Mouse (Mus musculus): ENCODE results near the gene Prpf31. TPM values are rescaled to one million over a fixed set of nuclear protein-coding genes. Genes with fewer than 3 reads are reported as not detected.

Prpf31 gene
- total and polyA plus RNA-seq, 3 experiments: 43.3 to 97.9 (median 59.2) TPM

- Histone ChIP-seq H3K27me3 (ENCODE audit: insufficient read depth, low read length) (no peaks in the 10 kb centered on the region), H3K4me3 (ENCODE audit: low read depth, low read length) (peak overlapping the region; percentile 88), H3K36me3 (replicated peaks) (peaks cover 54% of the 10 kb centered on the region), H3K9me3 (replicated peaks) (no peaks in the 10 kb centered on the region), H3K4me1 (ENCODE audit: insufficient read depth, low read depth, low read length) (peaks cover 39% of the 10 kb centered on the region)
- DNase-seq (ENCODE audit: low spot score) (no peak), ATAC-seq (ENCODE audit: extremely low read depth, insufficient number of reproducible peaks, low FRiP score, poor library complexity, severe bottlenecking) (no peak)
- TF ChIP-seq GATA2 (IDR thresholded peaks at IDR 0.05; ENCODE audit: borderline replicate concordance, low read depth, low read length): no peak
- no peak for TF ChIP-seq CTCF (IDR thresholded peaks at IDR 0.05; ENCODE audit: low read depth, low read length)
- TF ChIP-seq TAL1 (conservative IDR thresholded peaks at IDR 0.05; ENCODE audit: low read depth, low read length): no peak
- TF ChIP-seq POLR2AphosphoS5 (IDR thresholded peaks at IDR 0.05; ENCODE audit: insufficient replicate concordance, low read depth, low read length): no peak
- no peak for TF ChIP-seq GATA1 (IDR thresholded peaks at IDR 0.05; ENCODE audit: borderline replicate concordance, low read length)
Observed at GRCm38 (mm10) chr7:3691919-3692318, 62.1 kb downstream of the Prpf31 start.

Other genes with a start within 250 kb of the Prpf31 start
- gene Cacng8, start 239.3 kb upstream of the Prpf31 start, total RNA-seq (2014; fragmentation: Nextera tagmentation): not detected in 2 replicates
- gene Cacng8, start 239.3 kb upstream of the Prpf31 start, total RNA-seq (2017): not detected in 2 replicates
- not detected in 2 replicates for gene Cacng8, start 239.3 kb upstream of the Prpf31 start, polyA plus RNA-seq (2012)
- gene Cacng6, start 205.8 kb upstream of the Prpf31 start, total RNA-seq (2014; fragmentation: Nextera tagmentation): not detected in 2 replicates
- 0.11 TPM in 1 of 2 replicates, not detected in the other for gene Cacng6, start 205.8 kb upstream of the Prpf31 start, total RNA-seq (2017)
- gene Cacng6, start 205.8 kb upstream of the Prpf31 start, polyA plus RNA-seq (2012): not detected in 2 replicates
- gene Tarm1, start 127.4 kb upstream of the Prpf31 start, total RNA-seq (2014; fragmentation: Nextera tagmentation): not detected in 2 replicates
- gene Tarm1, start 127.4 kb upstream of the Prpf31 start, total RNA-seq (2017): 1.3 TPM in 2 replicates
- gene Tarm1, start 127.4 kb upstream of the Prpf31 start, polyA plus RNA-seq (2012): not detected in 2 replicates
- not detected in 2 replicates for gene Oscar, start 13.8 kb upstream of the Prpf31 start, total RNA-seq (2014; fragmentation: Nextera tagmentation)
- gene Oscar, start 13.8 kb upstream of the Prpf31 start, total RNA-seq (2017): 0.05 and 0.06 TPM in 2 replicates
- gene Oscar, start 13.8 kb upstream of the Prpf31 start, polyA plus RNA-seq (2012): not detected in 2 replicates
- gene Ndufa3, start 12.6 kb upstream of the Prpf31 start, total RNA-seq (2014; fragmentation: Nextera tagmentation): 179 and 192 TPM in 2 replicates
- gene Ndufa3, start 12.6 kb upstream of the Prpf31 start, total RNA-seq (2017): 234 and 290 TPM in 2 replicates
- gene Ndufa3, start 12.6 kb upstream of the Prpf31 start, polyA plus RNA-seq (2012): 18.5 and 18.9 TPM in 2 replicates
- 22.2 and 38.2 TPM in 2 replicates for gene Tfpt, start 56 bp upstream of the Prpf31 start, total RNA-seq (2014; fragmentation: Nextera tagmentation)
- 29.1 and 40.2 TPM in 2 replicates for gene Tfpt, start 56 bp upstream of the Prpf31 start, total RNA-seq (2017)
- 44.0 and 44.2 TPM in 2 replicates for gene Tfpt, start 56 bp upstream of the Prpf31 start, polyA plus RNA-seq (2012)
- 245 and 285 TPM in 2 replicates for gene Cnot3, start 15.3 kb downstream of the Prpf31 start, total RNA-seq (2014; fragmentation: Nextera tagmentation)
- gene Cnot3, start 15.3 kb downstream of the Prpf31 start, total RNA-seq (2017): 13.9 and 20.7 TPM in 2 replicates
- 506 and 556 TPM in 2 replicates for gene Cnot3, start 15.3 kb downstream of the Prpf31 start, polyA plus RNA-seq (2012)
- gene Leng1, start 35.9 kb downstream of the Prpf31 start, total RNA-seq (2014; fragmentation: Nextera tagmentation): 8.2 and 9.0 TPM in 2 replicates
- 7.6 and 7.7 TPM in 2 replicates for gene Leng1, start 35.9 kb downstream of the Prpf31 start, total RNA-seq (2017)
- 10.4 and 11.0 TPM in 2 replicates for gene Leng1, start 35.9 kb downstream of the Prpf31 start, polyA plus RNA-seq (2012)
- 14.7 and 16.2 TPM in 2 replicates for gene Tmc4, start 47.6 kb downstream of the Prpf31 start, total RNA-seq (2014; fragmentation: Nextera tagmentation)
- 4.6 and 5.5 TPM in 2 replicates for gene Tmc4, start 47.6 kb downstream of the Prpf31 start, total RNA-seq (2017)
- gene Tmc4, start 47.6 kb downstream of the Prpf31 start, polyA plus RNA-seq (2012): 1.4 and 1.8 TPM in 2 replicates
- gene Tsen34, start 62.9 kb downstream of the Prpf31 start, total RNA-seq (2014; fragmentation: Nextera tagmentation): 7.8 and 8.4 TPM in 2 replicates
- 17.0 and 28.6 TPM in 2 replicates for gene Tsen34, start 62.9 kb downstream of the Prpf31 start, total RNA-seq (2017)
- gene Tsen34, start 62.9 kb downstream of the Prpf31 start, polyA plus RNA-seq (2012): 70.3 and 100 TPM in 2 replicates
- gene Mboat7, start 63.5 kb downstream of the Prpf31 start, total RNA-seq (2014; fragmentation: Nextera tagmentation): 36.2 and 38.0 TPM in 2 replicates
- 20.6 and 21.3 TPM in 2 replicates for gene Mboat7, start 63.5 kb downstream of the Prpf31 start, total RNA-seq (2017)
- 57.0 and 67.4 TPM in 2 replicates for gene Mboat7, start 63.5 kb downstream of the Prpf31 start, polyA plus RNA-seq (2012)
- 1,085 and 1,090 TPM in 2 replicates for gene Rps9, start 74.0 kb downstream of the Prpf31 start, total RNA-seq (2014; fragmentation: Nextera tagmentation)
- 2,177 and 2,187 TPM in 2 replicates for gene Rps9, start 74.0 kb downstream of the Prpf31 start, total RNA-seq (2017)
- 598 and 1,340 TPM in 2 replicates for gene Rps9, start 74.0 kb downstream of the Prpf31 start, polyA plus RNA-seq (2012)
- 0.53 and 0.63 TPM in 2 replicates for gene Pirb, start 90.4 kb downstream of the Prpf31 start, total RNA-seq (2014; fragmentation: Nextera tagmentation)
- 7.8 and 8.9 TPM in 2 replicates for gene Pirb, start 90.4 kb downstream of the Prpf31 start, total RNA-seq (2017)
- gene Pirb, start 90.4 kb downstream of the Prpf31 start, polyA plus RNA-seq (2012): 0.12 and 0.18 TPM in 2 replicates
- gene Gm15448, start 195.7 kb downstream of the Prpf31 start, total RNA-seq (2014; fragmentation: Nextera tagmentation): 0.53 TPM in 1 of 2 replicates, not detected in the other
- 0.87 and 1.5 TPM in 2 replicates for gene Gm15448, start 195.7 kb downstream of the Prpf31 start, total RNA-seq (2017)
- not detected in 2 replicates for gene Gm15448, start 195.7 kb downstream of the Prpf31 start, polyA plus RNA-seq (2012)
- gene Pira2, start 215.1 kb downstream of the Prpf31 start, total RNA-seq (2014; fragmentation: Nextera tagmentation): 0.83 TPM in 1 of 2 replicates, not detected in the other
- gene Pira2, start 215.1 kb downstream of the Prpf31 start, total RNA-seq (2017): 0.76 and 0.99 TPM in 2 replicates
- gene Pira2, start 215.1 kb downstream of the Prpf31 start, polyA plus RNA-seq (2012): not detected in 2 replicates